Mouse (Mus musculus) adrenal gland, adult (tissue): ENCODE data around the gene Egfem1.

Experiments used
- DNase-seq, 2 experiments: peaks; one replicate each; pipeline ENCODE4 v3.0.0; 2022 to 2023; ENCODE audit warnings: low spot score in 1 of 2; ENCODE audit not compliant: inconsistent age in 2 of 2

Egfem1 gene

GRCm38 (mm10) chr3:29132054-29132931, 50.5 kb downstream of the Egfem1 start:
- no peak for DNase-seq

- DNase-seq: no peak
Observed at GRCm38 (mm10) chr3:29134509-29134908, 52.7 kb downstream of the Egfem1 start.

- no peak for DNase-seq
Observed at GRCm38 (mm10) chr3:29135176-29136064, 53.6 kb downstream of the Egfem1 start.

- DNase-seq: no peak
Observed at GRCm38 (mm10) chr3:29136065-29136955, 54.5 kb downstream of the Egfem1 start.

- DNase-seq: no peak
Observed at GRCm38 (mm10) chr3:29168401-29168800, 86.6 kb downstream of the Egfem1 start.

- no peak for DNase-seq
Observed at GRCm38 (mm10) chr3:29169003-29169402, 87.2 kb downstream of the Egfem1 start.

GRCm38 (mm10) chr3:29176991-29177390, 95.2 kb downstream of the Egfem1 start:
- DNase-seq: no peak

- no peak for DNase-seq
Observed at GRCm38 (mm10) chr3:29182988-29183387, 101.2 kb downstream of the Egfem1 start.

GRCm38 (mm10) chr3:29183615-29184198, 101.9 kb downstream of the Egfem1 start:
- no peak for DNase-seq

GRCm38 (mm10) chr3:29184486-29185241, 102.8 kb downstream of the Egfem1 start:
- DNase-seq: no peak

GRCm38 (mm10) chr3:29190263-29190662, 108.4 kb downstream of the Egfem1 start:
- no peak for DNase-seq

- DNase-seq: no peak
Observed at GRCm38 (mm10) chr3:29197727-29198512, 116.1 kb downstream of the Egfem1 start.

- no peak for DNase-seq
Observed at GRCm38 (mm10) chr3:29200601-29201000, 118.8 kb downstream of the Egfem1 start.

GRCm38 (mm10) chr3:29202536-29202935, 120.7 kb downstream of the Egfem1 start:
- no peak for DNase-seq

GRCm38 (mm10) chr3:29222414-29222813, 140.6 kb downstream of the Egfem1 start:
- DNase-seq: no peak

GRCm38 (mm10) chr3:29229712-29230111, 147.9 kb downstream of the Egfem1 start:
- no peak for DNase-seq

- DNase-seq: no peak
Observed at GRCm38 (mm10) chr3:29235477-29235876, 153.7 kb downstream of the Egfem1 start.

- no peak for DNase-seq
Observed at GRCm38 (mm10) chr3:29236517-29236916, 154.7 kb downstream of the Egfem1 start.

GRCm38 (mm10) chr3:29243600-29243999, 161.8 kb downstream of the Egfem1 start:
- DNase-seq: no peak
